ENCODE assay signal across 8 mouse cellular contexts in genomic region chr5:96162399-96163331, GRCm38 (mm10). TPM values are rescaled to one million over a fixed set of nuclear protein-coding genes. Genes with fewer than 3 reads are reported as not detected.
DNase-seq lines count a peak whose midpoint lies in the region; ATAC-seq and TF ChIP-seq lines count a peak whose summit lies in the region.

No protein-coding gene starts in this region.

- peak overlapping the region; percentile 99 for H3K27ac ChIP-seq in heart, embryonic 12.5 days (ENCODE audit: poor library complexity, severe bottlenecking)
- H3K27ac ChIP-seq in kidney, postnatal 0 days = peak overlapping the region; percentile 99
- peak overlapping the region; percentile 98 for H3K27ac ChIP-seq in liver, embryonic 12.5 days
- H3K27ac ChIP-seq in stomach, embryonic 15.5 days = peak overlapping the region; percentile 99

- H3K27me3 ChIP-seq in heart, embryonic 12.5 days (replicated peaks) = no peaks in the 10 kb centered on the region
- H3K27me3 ChIP-seq in kidney, postnatal 0 days (ENCODE audit: insufficient read depth, low read length) = no peaks in the 10 kb centered on the region
- H3K27me3 ChIP-seq in liver, embryonic 12.5 days (replicated peaks) = no peaks in the 10 kb centered on the region
- H3K27me3 ChIP-seq in stomach, embryonic 15.5 days (replicated peaks) = no peaks in the 10 kb centered on the region

- H3K9me3 ChIP-seq in heart, embryonic 12.5 days (replicated peaks) = 0 out of 2 replicates have a peak, but pooled peaks cover 5% of the 10 kb centered on the region
- H3K9me3 ChIP-seq in kidney, postnatal 0 days (replicated peaks; ENCODE audit: low read length) = no peaks in the 10 kb centered on the region
- no peaks in the 10 kb centered on the region for H3K9me3 ChIP-seq in liver, embryonic 12.5 days (replicated peaks)
- no peaks in the 10 kb centered on the region for H3K9me3 ChIP-seq in stomach, embryonic 15.5 days

- H3K4me1 ChIP-seq in heart, embryonic 12.5 days (replicated peaks) = peaks cover 14% of the 10 kb centered on the region
- peaks cover 9% of the 10 kb centered on the region for H3K4me1 ChIP-seq in kidney, postnatal 0 days (replicated peaks; ENCODE audit: insufficient read depth, low read length)
- H3K4me1 ChIP-seq in liver, embryonic 12.5 days = peaks cover 26% of the 10 kb centered on the region
- H3K4me1 ChIP-seq in stomach, embryonic 15.5 days = peaks cover 6% of the 10 kb centered on the region; the same call in 1 of the 2 replicates

- H3K36me3 ChIP-seq in heart, embryonic 12.5 days = no peaks in the 10 kb centered on the region
- no peaks in the 10 kb centered on the region for H3K36me3 ChIP-seq in kidney, postnatal 0 days (ENCODE audit: insufficient read depth, low read length)
- H3K36me3 ChIP-seq in liver, embryonic 12.5 days = no peaks in the 10 kb centered on the region
- no peaks in the 10 kb centered on the region for H3K36me3 ChIP-seq in stomach, embryonic 15.5 days

- peak; percentile 88 for ATAC-seq in erythroid progenitor cell, adult 5-6 weeks (replicated peaks; ENCODE audit: low FRiP score, poor library complexity, severe bottlenecking)
- ATAC-seq in heart, embryonic 12.5 days (ENCODE audit: insufficient number of reproducible peaks, low FRiP score) = peak; percentile 95
- ATAC-seq in kidney, postnatal 0 days (replicated peaks; ENCODE audit: low FRiP score, low read depth) = peak; percentile 86
- ATAC-seq in liver, embryonic 12.5 days = peak; percentile 94
- peak; percentile 93 for ATAC-seq in stomach, embryonic 15.5 days (ENCODE audit: insufficient read depth, low FRiP score, low read depth)

- peak overlapping the region; percentile 91 for H3K4me3 ChIP-seq in heart, embryonic 12.5 days
- H3K4me3 ChIP-seq in kidney, postnatal 0 days (replicated peaks; ENCODE audit: low read depth, low read length) = peak overlapping the region; percentile 100
- H3K4me3 ChIP-seq in liver, embryonic 12.5 days = peak overlapping the region; percentile 95
- peak overlapping the region; percentile 78 for H3K4me3 ChIP-seq in stomach, embryonic 15.5 days (replicated peaks)

- H3K4me2 ChIP-seq in heart, embryonic 12.5 days = peak overlapping the region; percentile 75
- H3K4me2 ChIP-seq in kidney, postnatal 0 days (ENCODE audit: low read length) = peak overlapping the region; percentile 79
- H3K4me2 ChIP-seq in liver, embryonic 12.5 days = peak overlapping the region; percentile 96
- peak overlapping the region; percentile 69 for H3K4me2 ChIP-seq in stomach, embryonic 15.5 days

- H3K9ac ChIP-seq in heart, embryonic 12.5 days = peak overlapping the region; percentile 97
- H3K9ac ChIP-seq in kidney, postnatal 0 days (ENCODE audit: low read depth, low read length) = peak overlapping the region; percentile 99
- H3K9ac ChIP-seq in liver, embryonic 12.5 days = peak overlapping the region; percentile 94
- H3K9ac ChIP-seq in stomach, embryonic 15.5 days = peak overlapping the region; percentile 99

- DNase-seq in CD4-positive helper T cell, adult 2 months (ENCODE audit: low read depth, low spot score) = peak; percentile 90
- peak; percentile 76 for DNase-seq in brain, embryonic 18.5 days (ENCODE audit: low read depth, low spot score)
- DNase-seq in kidney, postnatal 0 days (ENCODE audit: low spot score) = peak; percentile 95
- DNase-seq in natural killer cell, adult 2 months (ENCODE audit: low spot score in 2 of 2) = peak; percentile 71 to 76

- WGBS in heart, embryonic 12.5 days = under 1% methylated on average over 56 of the region's 56 CpGs
- WGBS in kidney, postnatal 0 days = under 1% methylated on average over 54 of the region's 56 CpGs
- WGBS in liver, embryonic 12.5 days (ENCODE audit: insufficient replicate concordance) = under 1% methylated on average over 56 of the region's 56 CpGs
- WGBS in stomach, embryonic 15.5 days = under 1% methylated on average over 54 of the region's 56 CpGs

- no peak for TF ChIP-seq CTCF in kidney, postnatal 0 days (IDR thresholded peaks at IDR 0.05; ENCODE audit: low read depth)

RNA-seq across cellular contexts. Expression of gene Cnot6l, which starts 1.3 kb away (rescaled TPM):
- total RNA-seq in erythroid progenitor cell, adult 5-6 weeks (2015; ENCODE audit: low replicate concordance) = 18.0 and 20.5 TPM in 2 replicates
- 7.0 and 8.0 TPM in 2 replicates for total RNA-seq in erythroid progenitor cell, adult 5-6 weeks (2017; ENCODE audit: low replicate concordance)
- polyA plus RNA-seq in heart, embryonic 12.5 days (2016; fragmentation: Nextera tagmentation; extraction: Ambion mirVana) = 16.8 and 17.6 TPM in 2 replicates
- 37.8 and 42.4 TPM in 2 replicates for polyA plus RNA-seq in kidney, postnatal 0 days (2015; fragmentation: Nextera tagmentation; extraction: Ambion mirVana)
- 9.1 and 12.1 TPM in 2 replicates for polyA plus RNA-seq in liver, embryonic 12.5 days (2016; fragmentation: Nextera tagmentation; extraction: Ambion mirVana)
- 25.7 and 28.3 TPM in 2 replicates for polyA plus RNA-seq in stomach, embryonic 15.5 days (2015; fragmentation: Nextera tagmentation; extraction: Ambion mirVana)

RNA-seq across cellular contexts. Expression of gene Mrpl1, which starts 46.6 kb away (rescaled TPM):
- 7.1 and 9.4 TPM in 2 replicates for total RNA-seq in erythroid progenitor cell, adult 5-6 weeks (2015; ENCODE audit: low replicate concordance)
- total RNA-seq in erythroid progenitor cell, adult 5-6 weeks (2017; ENCODE audit: low replicate concordance) = 10.7 and 11.9 TPM in 2 replicates
- 25.0 and 26.4 TPM in 2 replicates for polyA plus RNA-seq in heart, embryonic 12.5 days (2016; fragmentation: Nextera tagmentation; extraction: Ambion mirVana)
- 26.3 and 26.5 TPM in 2 replicates for polyA plus RNA-seq in kidney, postnatal 0 days (2015; fragmentation: Nextera tagmentation; extraction: Ambion mirVana)
- polyA plus RNA-seq in liver, embryonic 12.5 days (2016; fragmentation: Nextera tagmentation; extraction: Ambion mirVana) = 22.3 and 23.6 TPM in 2 replicates
- 21.4 and 24.1 TPM in 2 replicates for polyA plus RNA-seq in stomach, embryonic 15.5 days (2015; fragmentation: Nextera tagmentation; extraction: Ambion mirVana)

Comparison
In these comparisons a context has a peak if more than half of its experiments do, and no peak if none do; other contexts are left out.
1. Peak in every context shown above with its lines: DNase-seq, ATAC-seq, H3K4me3 ChIP-seq and H3K27ac ChIP-seq.